17 mouse cellular contexts compared by ENCODE assay signal in the genomic region with DNA sequence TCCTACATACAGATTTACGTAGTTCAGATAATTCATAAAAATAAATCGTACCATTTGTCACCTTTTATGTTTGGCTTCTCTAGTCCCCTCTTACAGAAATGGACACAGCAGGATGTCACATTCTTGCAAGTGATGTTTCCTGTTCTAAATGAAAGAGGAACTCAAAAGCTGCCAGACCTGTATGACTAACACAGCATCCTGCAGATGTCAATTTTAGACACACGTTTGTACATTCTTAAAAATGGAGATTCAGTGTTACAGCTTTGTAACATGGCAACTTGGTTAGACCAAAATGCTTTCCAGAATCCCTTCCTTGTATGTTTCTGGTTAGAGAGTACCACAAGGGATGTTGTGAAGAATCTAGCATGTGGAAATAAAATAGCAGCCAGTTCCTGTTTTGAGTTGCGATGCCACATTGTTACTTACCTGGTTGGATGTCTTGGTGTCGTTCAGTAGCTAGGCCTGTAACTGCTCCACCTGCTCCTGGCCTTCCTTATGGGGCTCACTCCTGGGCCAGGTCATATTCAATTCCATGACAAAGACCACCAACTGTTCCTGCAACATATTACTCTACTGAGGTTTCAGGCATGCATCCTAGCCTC. TPM values are rescaled to one million over a fixed set of nuclear protein-coding genes. Genes with fewer than 3 reads are reported as not detected.
DNase-seq lines count a peak whose midpoint lies in the region; ATAC-seq lines count a peak whose summit lies in the region.
"Had no signal": no experiment of that assay in that cellular context is flagged by ENCODE, and none has a peak within 500 bp of the region (broad histone marks: within the 10 kb centered on the region; RNA-seq: fewer than 3 reads in every experiment).

No protein-coding gene starts in this region.

- DNase-seq in spleen, postnatal 36 days (ENCODE audit: low spot score in 2 of 2), result peak; percentile 41 to 65
- no peak for DNase-seq in spleen, postnatal 14 days (ENCODE audit: low spot score in 2 of 2)
- peak; percentile 22 for DNase-seq in R1 (ENCODE audit: low read depth, low spot score)
- DNase-seq in right cerebral cortex, postnatal 14 days, result no peak
- DNase-seq in gastrocnemius, postnatal 10 days, result no peak
- no peak for DNase-seq in thymus, postnatal 25 days
- no peak for DNase-seq in kidney, postnatal 14 days
- DNase-seq: adrenal gland, postnatal 25 days; cerebellum, adult 9-11 months; heart, postnatal 36 days; kidney, adult 8-10 months; lung, adult 2 months; lung, postnatal 4 days; midbrain, embryonic 14.5 days; right cerebral cortex, adult 18-20 months had no signal

- peak; percentile 64 for ATAC-seq in inflammation-experienced regulatory T-cells, adult 6 months

RNA-seq across cellular contexts. Expression of a gene that starts 1.5 kb away (rescaled TPM):
- polyA plus RNA-seq in inflammation-experienced regulatory T-cells, adult 6 months (2017; shearing (Covaris generic)), result 1 to 10 TPM in 1 of 3 experiments, under 1 TPM in 2; 0.72 to 1.1 (median 0.85) TPM
- total RNA-seq in gastrocnemius, postnatal 10 days (2021), result under 1 TPM in 1 of 2 experiments, not detected in 1; 0.27 TPM
- total RNA-seq: liver, adult 2 months had no signal

RNA-seq across cellular contexts. Expression of a gene that starts 29.1 kb away (rescaled TPM):
- polyA plus RNA-seq in inflammation-experienced regulatory T-cells, adult 6 months (2017; shearing (Covaris generic)), result 10 to 100 TPM; 31.3 to 41.3 (median 38.9) TPM
- total RNA-seq in gastrocnemius, postnatal 10 days (2021), result 10 to 100 TPM; 12.1 to 14.5 TPM

RNA-seq across cellular contexts. Expression of a gene that starts 29.3 kb away (rescaled TPM):
- 100 to 1,000 TPM; 117 to 133 (median 126) TPM for polyA plus RNA-seq in inflammation-experienced regulatory T-cells, adult 6 months (2017; shearing (Covaris generic))
- total RNA-seq in gastrocnemius, postnatal 10 days (2021), result 100 to 1,000 TPM; 104 to 108 TPM

RNA-seq across cellular contexts. Expression of a gene that starts 36.7 kb away (rescaled TPM):
- polyA plus RNA-seq in inflammation-experienced regulatory T-cells, adult 6 months (2017; shearing (Covaris generic)), result 1 to 10 TPM; 3.5 to 4.4 (median 3.5) TPM
- 1 to 10 TPM; 2.4 to 3.5 TPM for total RNA-seq in gastrocnemius, postnatal 10 days (2021)

RNA-seq across cellular contexts. Expression of a gene that starts 37.5 kb away (rescaled TPM):
- 1 to 10 TPM; 1.9 to 4.5 (median 1.9) TPM for polyA plus RNA-seq in inflammation-experienced regulatory T-cells, adult 6 months (2017; shearing (Covaris generic))
- total RNA-seq in gastrocnemius, postnatal 10 days (2021), result under 1 TPM; 0.14 to 0.50 TPM
- total RNA-seq: heart, postnatal 36 days; liver, adult 2 months had no signal
- polyA plus RNA-seq: liver, adult 2 months; lung, adult 2 months had no signal

Comparison
In these comparisons a context has a peak if more than half of its experiments do, and no peak if none do; other contexts are left out.
1. DNase-seq: peak in spleen, postnatal 36 days (2 of 2) and R1 (single experiment); none in spleen, postnatal 14 days (0 of 2), right cerebral cortex, postnatal 14 days (single experiment), gastrocnemius, postnatal 10 days (single experiment), thymus, postnatal 25 days (single experiment) and kidney, postnatal 14 days (single experiment).